Mouse (Mus musculus): Measurements from ENCODE around the gene Ctf2. TPM values are rescaled to one million over a fixed set of nuclear protein-coding genes. Genes with fewer than 3 reads are reported as not detected.

Ctf2 gene
- polyA plus RNA-seq, 1 experiment from 2014 or later = not detected

DNA sequence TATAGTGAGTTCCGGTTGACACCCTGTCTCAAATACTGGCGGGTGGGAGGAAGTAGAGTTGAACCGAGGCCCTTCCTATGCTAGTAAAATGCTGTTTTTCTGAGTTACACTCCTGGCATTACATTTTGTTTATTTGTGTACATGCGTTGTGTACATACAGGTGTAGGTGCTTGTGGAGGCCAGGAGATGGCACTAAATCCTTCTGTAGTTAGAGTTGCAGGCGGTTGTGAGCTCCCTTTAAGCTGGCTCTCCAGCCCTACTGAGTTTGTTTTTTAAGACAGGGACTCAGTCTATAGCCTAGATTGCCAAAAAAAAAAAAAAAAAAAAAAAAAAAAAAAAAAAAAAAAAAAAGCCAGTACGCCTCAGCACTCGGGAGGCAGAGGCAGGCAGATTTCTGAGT lies 4.1 kb downstream of the Ctf2 start:
- Histone ChIP-seq H3K4me3 (no peak overlapping the region), H3K9me3 (no peaks in the 10 kb centered on the region), H3K4me1 (replicated peaks) (no peaks in the 10 kb centered on the region), H3K27me3 (no peaks in the 10 kb centered on the region), H3K27ac (no peak overlapping the region), H3K9ac (no peak overlapping the region), H3K4me2 (no peak overlapping the region), H3K36me3 (no peaks in the 10 kb centered on the region)
- ATAC-seq (ENCODE audit: low FRiP score) = no peak
- 86% methylated on average over 7 of the region's 7 CpGs for WGBS

DNA sequence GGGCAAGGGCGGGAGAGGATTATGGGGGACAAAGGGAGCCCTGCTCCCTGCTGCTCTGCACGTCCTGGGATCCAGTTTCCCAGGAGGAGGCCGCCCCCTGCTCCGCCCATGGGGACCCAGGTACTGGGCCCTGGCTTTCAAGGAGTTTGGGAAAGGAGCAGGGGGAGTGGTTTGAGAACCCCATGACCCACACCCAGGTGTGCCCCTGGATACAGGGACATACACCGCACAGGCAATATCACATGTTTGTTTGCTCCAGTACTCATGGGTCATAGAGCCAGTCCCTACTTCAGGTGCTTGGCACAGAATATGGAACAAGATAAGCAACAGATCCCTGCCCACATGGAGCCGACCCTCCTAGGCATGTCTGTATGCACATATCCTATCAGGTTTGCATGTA lies 6.0 kb downstream of the Ctf2 start:
- no peaks in the 10 kb centered on the region for H3K27me3 ChIP-seq
- H3K27ac ChIP-seq = no peak overlapping the region
- no peaks in the 10 kb centered on the region for H3K36me3 ChIP-seq
- H3K9ac ChIP-seq = no peak overlapping the region
- ATAC-seq (ENCODE audit: low FRiP score) = no peak
- no peaks in the 10 kb centered on the region for H3K9me3 ChIP-seq
- no peaks in the 10 kb centered on the region for H3K4me1 ChIP-seq (replicated peaks)
- H3K4me2 ChIP-seq = no peak overlapping the region
- WGBS = 59% methylated on average over 6 of the region's 6 CpGs
- H3K4me3 ChIP-seq = no peak overlapping the region

DNA sequence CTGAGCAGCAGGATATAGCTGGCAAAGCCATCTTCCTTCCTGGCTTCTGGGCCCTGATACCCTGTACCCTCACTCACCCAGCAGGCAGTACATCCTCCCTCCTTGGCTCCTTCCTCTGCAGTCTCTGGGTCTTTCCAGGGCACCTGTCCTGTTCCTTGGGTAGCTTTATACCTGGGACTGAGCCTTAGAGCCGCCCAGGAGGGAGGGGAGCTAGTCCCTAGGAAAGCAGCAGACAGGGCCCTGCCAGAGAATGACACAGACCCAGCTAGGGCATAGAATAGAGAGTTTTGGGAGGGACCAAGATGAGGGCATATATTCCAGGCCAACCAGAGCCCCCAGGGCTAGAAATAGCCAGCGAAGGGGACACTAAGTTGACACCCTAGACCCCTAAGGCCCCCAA lies 6.5 kb downstream of the Ctf2 start:
- Histone ChIP-seq H3K4me2 (no peak overlapping the region), H3K27me3 (no peaks in the 10 kb centered on the region), H3K36me3 (no peaks in the 10 kb centered on the region), H3K4me3 (no peak overlapping the region), H3K4me1 (replicated peaks) (no peaks in the 10 kb centered on the region), H3K27ac (no peak overlapping the region), H3K9ac (no peak overlapping the region), H3K9me3 (no peaks in the 10 kb centered on the region)
- WGBS = 28% methylated on average over 2 of the region's 2 CpGs
- no peak for ATAC-seq (ENCODE audit: low FRiP score)

DNA sequence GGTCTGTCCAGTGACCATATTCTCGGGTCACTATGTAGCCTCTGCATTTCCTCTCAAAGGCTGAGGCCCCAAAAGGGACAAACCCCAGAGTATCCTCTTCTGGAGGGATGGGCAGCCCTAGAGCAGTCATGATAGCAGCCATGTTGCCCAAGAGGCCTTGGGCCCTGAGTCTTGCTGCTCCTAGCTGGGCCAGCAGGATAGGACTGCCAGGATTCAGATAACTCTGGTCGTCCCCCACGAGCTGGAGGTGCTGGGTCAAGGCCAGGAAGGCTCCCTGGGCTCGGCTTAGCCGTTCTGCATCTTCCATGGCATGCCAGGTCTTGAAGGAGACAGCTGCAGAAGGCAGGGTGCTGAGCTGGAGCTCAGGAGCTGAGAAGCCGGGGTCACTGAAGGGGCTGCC lies 12.7 kb downstream of the Ctf2 start:
- Histone ChIP-seq H3K9me3 (no peaks in the 10 kb centered on the region), H3K27me3 (peaks cover 15% of the 10 kb centered on the region), H3K36me3 (no peaks in the 10 kb centered on the region), H3K27ac (no peak overlapping the region), H3K4me3 (no peak overlapping the region), H3K4me2 (no peak overlapping the region), H3K9ac (no peak overlapping the region), H3K4me1 (replicated peaks) (peaks cover 7% of the 10 kb centered on the region)
- no peak for ATAC-seq (ENCODE audit: low FRiP score)
- 93% methylated on average over 6 of the region's 6 CpGs for WGBS

DNA sequence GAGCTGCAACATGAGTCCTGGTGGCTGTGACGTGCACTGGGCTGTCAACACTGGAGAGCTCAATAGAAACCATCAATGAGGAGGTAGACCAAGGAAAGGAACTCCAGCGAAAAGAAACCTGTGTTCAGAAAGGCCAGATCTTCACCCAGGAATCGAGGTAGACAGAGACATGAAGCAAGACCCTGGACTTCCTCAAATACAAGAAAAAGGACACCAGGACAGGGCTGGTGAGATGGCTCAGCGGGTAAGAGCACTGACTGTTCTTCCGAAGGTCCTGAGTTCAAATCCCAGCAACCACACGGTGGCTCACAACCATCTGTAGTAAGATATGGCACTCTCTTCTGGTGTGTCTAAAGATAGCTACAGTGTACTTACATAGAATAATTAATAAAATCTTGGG lies 13.6 kb downstream of the Ctf2 start:
- H3K27me3 ChIP-seq = peaks cover 15% of the 10 kb centered on the region
- no peak overlapping the region for H3K4me3 ChIP-seq
- no peak overlapping the region for H3K27ac ChIP-seq
- 84% methylated on average over 6 of the region's 6 CpGs for WGBS
- no peaks in the 10 kb centered on the region for H3K9me3 ChIP-seq
- H3K9ac ChIP-seq = no peak overlapping the region
- H3K4me1 ChIP-seq (replicated peaks) = peaks cover 8% of the 10 kb centered on the region
- no peak overlapping the region for H3K4me2 ChIP-seq
- no peaks in the 10 kb centered on the region for H3K36me3 ChIP-seq
- ATAC-seq (ENCODE audit: low FRiP score) = no peak

DNA sequence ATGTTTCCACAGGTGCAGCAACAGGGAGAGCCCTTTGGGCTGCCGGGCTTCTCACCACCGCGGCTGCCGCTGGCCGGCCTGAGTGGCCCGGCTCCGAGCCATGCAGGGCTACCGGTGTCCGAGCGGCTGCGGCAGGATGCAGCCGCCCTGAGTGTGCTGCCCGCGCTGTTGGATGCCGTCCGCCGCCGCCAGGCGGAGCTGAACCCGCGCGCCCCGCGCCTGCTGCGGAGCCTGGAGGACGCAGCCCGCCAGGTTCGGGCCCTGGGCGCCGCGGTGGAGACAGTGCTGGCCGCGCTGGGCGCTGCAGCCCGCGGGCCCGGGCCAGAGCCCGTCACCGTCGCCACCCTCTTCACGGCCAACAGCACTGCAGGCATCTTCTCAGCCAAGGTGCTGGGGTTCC lies 15.0 kb downstream of the Ctf2 start:
- Histone ChIP-seq H3K36me3 (no peaks in the 10 kb centered on the region), H3K4me2 (peak overlapping the region; percentile 58), H3K4me3 (peak overlapping the region; percentile 32), H3K27ac (no peak overlapping the region), H3K9ac (peak overlapping the region; percentile 65), H3K27me3 (peaks cover 15% of the 10 kb centered on the region), H3K9me3 (no peaks in the 10 kb centered on the region), H3K4me1 (replicated peaks) (peaks cover 21% of the 10 kb centered on the region)
- peak; percentile 37; the same call in 1 of the 2 replicates for ATAC-seq (ENCODE audit: low FRiP score)
- WGBS = 1% methylated on average over 41 of the region's 41 CpGs

DNA sequence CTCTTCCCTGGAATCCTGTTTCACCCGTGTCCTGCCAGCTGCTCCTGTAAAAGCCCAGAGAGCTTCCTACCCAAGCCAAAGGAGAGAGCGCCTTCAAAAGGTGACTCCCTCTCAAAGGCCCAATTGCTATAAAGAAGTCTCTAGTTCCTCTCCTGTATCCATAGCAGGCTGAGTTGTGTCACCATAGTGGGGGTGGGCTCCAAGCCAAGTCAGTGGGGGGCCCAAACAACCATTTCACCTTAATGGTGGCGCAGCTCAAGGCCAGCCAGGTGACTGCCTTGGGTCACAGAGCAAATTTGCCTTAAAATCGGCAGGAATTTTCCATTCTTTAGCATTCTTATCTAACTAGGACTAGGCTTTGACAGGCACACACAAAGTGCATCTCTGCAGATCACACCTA lies 17.1 kb downstream of the Ctf2 start:
- no peak overlapping the region for H3K4me3 ChIP-seq
- WGBS = 89% methylated on average over 4 of the region's 4 CpGs
- no peaks in the 10 kb centered on the region for H3K36me3 ChIP-seq
- H3K27ac ChIP-seq = no peak overlapping the region
- H3K9ac ChIP-seq = no peak overlapping the region
- no peak for ATAC-seq (ENCODE audit: low FRiP score)
- H3K9me3 ChIP-seq = no peaks in the 10 kb centered on the region
- peaks cover 23% of the 10 kb centered on the region for H3K4me1 ChIP-seq (replicated peaks)
- peaks cover 15% of the 10 kb centered on the region for H3K27me3 ChIP-seq
- H3K4me2 ChIP-seq = no peak overlapping the region

DNA sequence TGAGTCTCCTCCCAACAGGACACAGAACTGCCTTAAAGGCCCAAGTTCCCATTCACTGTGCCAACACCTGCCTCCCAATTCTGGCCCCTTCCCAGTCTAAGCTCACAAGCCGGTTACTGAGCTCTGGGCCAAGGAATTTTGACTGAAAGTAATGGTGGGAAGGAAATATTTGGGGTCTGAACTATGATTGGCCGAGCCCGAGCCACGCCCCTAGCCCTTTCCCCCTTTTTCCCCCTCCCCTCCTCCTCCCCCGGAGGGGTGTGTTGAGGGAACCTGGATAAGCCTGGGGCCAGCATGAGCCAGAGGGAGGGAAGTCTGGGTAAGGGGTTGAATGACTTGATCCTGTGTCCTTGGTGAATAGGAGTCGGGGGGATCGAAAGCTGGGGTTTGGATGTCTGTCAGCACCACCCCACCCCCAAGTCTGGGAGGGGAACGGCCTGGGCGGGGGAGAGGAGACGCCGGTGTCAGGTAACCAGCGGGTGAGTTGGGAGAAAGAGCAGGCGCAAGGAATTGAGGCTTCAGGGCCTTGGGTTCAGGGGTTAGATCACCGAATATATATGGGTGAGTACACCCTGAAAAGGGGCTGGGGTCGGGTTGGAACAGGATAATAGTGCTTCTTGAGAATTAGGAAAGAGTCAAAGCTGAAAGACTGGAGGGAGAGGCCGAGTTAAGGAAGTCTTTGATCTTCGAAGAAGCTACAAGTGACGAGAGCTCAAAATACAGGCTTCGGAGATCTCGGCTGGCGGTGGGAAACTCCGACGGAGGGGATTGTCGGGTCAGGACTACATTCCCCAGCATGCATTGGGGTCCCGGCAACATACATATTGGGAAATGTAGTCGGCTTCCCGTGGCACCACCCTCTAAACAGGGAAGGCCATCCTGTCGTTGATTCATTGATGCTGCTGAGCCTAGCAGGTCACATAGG lies 19.2 kb downstream of the Ctf2 start, which contains the start of gene Ctf1:
TSS of gene Ctf1 (plus strand) at position 276 of the 925 bp plus-strand sequence.
- Histone ChIP-seq H3K36me3 (no peaks in the 10 kb centered on the region), H3K4me2 (peak within 1 kb of the TSS; percentile 55), H3K27ac (peak within 1 kb of the TSS; percentile 58), H3K4me1 (replicated peaks) (peaks cover 33% of the 10 kb centered on the region), H3K9ac (peak within 1 kb of the TSS; percentile 65), H3K27me3 (peaks cover 14% of the 10 kb centered on the region), H3K9me3 (no peaks in the 10 kb centered on the region), H3K4me3 (peak within 1 kb of the TSS; percentile 33)
- peak; percentile 59 for ATAC-seq (ENCODE audit: low FRiP score)
- 1% methylated on average over 28 of the region's 28 CpGs for WGBS

DNA sequence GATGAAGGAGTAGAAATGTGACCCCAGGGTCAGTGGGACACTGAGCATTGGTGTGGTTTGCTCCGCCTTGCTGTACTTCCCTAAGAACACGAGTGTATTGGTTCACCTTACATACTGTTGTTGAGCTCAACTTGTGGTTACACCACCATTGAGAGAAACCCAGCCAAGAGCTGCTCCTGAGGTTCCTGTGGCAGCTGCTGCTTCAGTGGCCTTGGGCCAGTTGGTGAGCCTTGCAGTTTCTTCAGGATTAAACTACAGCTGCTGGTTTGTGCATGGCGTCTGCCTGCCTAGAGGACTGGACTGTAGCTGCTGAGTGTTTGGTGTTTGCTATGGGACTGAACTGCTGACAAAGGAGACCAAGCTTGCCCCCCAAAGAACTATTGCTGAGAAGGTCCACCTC lies 20.5 kb downstream of the Ctf2 start:
- Histone ChIP-seq H3K9ac (no peak overlapping the region), H3K9me3 (no peaks in the 10 kb centered on the region), H3K36me3 (peaks cover 1% of the 10 kb centered on the region; the same call in 1 of the 2 replicates), H3K4me2 (no peak overlapping the region), H3K27me3 (0 out of 2 replicates have a peak, but pooled peaks cover 3% of the 10 kb centered on the region), H3K4me1 (replicated peaks) (peaks cover 38% of the 10 kb centered on the region), H3K4me3 (no peak overlapping the region), H3K27ac (no peak overlapping the region)
- 73% methylated on average over 3 of the region's 3 CpGs for WGBS
- ATAC-seq (ENCODE audit: low FRiP score) = no peak

DNA sequence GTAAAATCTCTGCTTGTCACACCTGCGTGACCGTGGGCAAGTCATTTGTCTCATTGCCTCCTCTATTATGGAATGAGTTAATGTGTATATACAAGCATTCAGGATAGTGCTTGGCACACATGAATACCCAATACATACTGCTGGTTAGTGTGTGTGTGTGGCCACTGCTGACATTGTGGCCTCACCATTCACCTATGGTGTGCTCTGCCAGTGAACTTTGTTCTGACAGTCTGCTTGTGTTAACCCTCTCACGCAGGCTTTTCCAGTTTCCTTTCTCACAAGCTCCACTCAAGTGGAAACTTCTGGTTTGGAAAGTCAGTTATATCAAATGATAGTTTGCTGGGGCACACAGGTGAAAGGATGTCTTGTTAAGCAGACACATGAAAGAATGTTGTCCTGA lies 20.9 kb downstream of the Ctf2 start:
- H3K9me3 ChIP-seq = no peaks in the 10 kb centered on the region

DNA sequence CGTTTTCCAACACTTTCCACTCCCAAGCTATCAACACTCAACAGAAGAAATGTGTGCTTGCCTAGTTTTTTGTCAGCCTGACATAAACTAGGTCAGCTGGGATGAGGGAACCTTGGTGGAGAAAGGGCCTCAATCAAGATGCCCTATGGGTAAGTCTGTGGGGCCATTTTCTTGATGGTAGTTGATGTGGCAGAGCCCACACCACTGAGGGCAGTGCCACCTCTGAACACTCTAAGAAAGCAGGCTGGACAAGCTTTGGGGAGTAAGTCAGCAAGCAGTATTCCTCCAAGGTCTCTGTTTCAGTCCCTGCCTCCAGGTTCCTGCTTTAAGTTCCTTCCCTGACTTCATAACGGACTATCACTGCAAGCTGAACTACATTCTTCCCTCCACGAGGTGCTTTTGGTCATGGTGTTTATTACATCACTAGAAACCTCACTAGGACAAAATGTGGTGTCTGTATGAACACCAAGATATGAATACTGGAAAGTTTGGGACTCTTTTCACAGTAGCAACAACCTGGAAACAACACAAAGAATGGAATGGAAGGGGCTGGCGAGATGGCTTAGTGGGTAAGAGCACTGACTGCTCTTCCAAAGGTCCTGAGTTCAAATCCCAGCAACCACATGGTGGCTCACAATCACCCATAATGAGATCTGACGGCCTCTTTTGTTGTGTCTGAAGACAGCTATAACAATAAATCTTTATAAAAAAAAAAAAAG lies 22.5 kb downstream of the Ctf2 start:
- WGBS = 80% methylated on average over 5 of the region's 5 CpGs
- Histone ChIP-seq H3K4me2 (peak overlapping the region; percentile 69), H3K27me3 (no peaks in the 10 kb centered on the region), H3K4me1 (replicated peaks) (peaks cover 51% of the 10 kb centered on the region), H3K9me3 (no peaks in the 10 kb centered on the region), H3K27ac (peak overlapping the region; percentile 95; the same call in 1 of the 2 replicates), H3K4me3 (peak overlapping the region; percentile 80), H3K9ac (no peak overlapping the region), H3K36me3 (peaks cover 21% of the 10 kb centered on the region)
- no peak for ATAC-seq (ENCODE audit: low FRiP score)

More for the DNA sequence above, 20.9 kb downstream of the Ctf2 start:
- Histone ChIP-seq H3K27ac (no peak overlapping the region), H3K4me3 (no peak overlapping the region), H3K36me3 (peaks cover 6% of the 10 kb centered on the region), H3K9ac (no peak overlapping the region), H3K4me1 (replicated peaks) (peaks cover 43% of the 10 kb centered on the region), H3K4me2 (no peak overlapping the region), H3K27me3 (0 out of 2 replicates have a peak, but pooled peaks cover under 1% of the 10 kb centered on the region)
- WGBS = 93% methylated on average over 3 of the region's 3 CpGs
- no peak for ATAC-seq (ENCODE audit: low FRiP score)
